Mouse (Mus musculus) lung, postnatal 0 days (tissue): Measurements from ENCODE around the gene Med13. TPM values are rescaled to one million over a fixed set of nuclear protein-coding genes. Genes with fewer than 3 reads are reported as not detected.

ENCODE experiments used
- ATAC-seq: fragments of 200-750 bp; cut with Nextera tagmentation; 2 replicates; pipeline ENCODE4 v1.8.0; 2017; ENCODE audit warnings: moderate library complexity
- DNase-seq: peaks from one replicate; pipeline ENCODE4 v3.0.0-alpha.2; 2016; ENCODE audit warnings: low spot score
- H3K27ac ChIP-seq: fragments of 300-500 bp; sonication (generic); 2 replicates; pipeline ENCODE4 v1.5.1; 2014; ENCODE audit warnings: antibody characterized with exemption, mild to moderate bottlenecking, low read length, mixed read lengths
- H3K27me3 ChIP-seq: fragments of 300-500 bp; sonication (generic); replicated peaks from 2 replicates; pipeline ENCODE4 v1.6.1; 2014; ENCODE audit warnings: low read length, mixed read lengths; ENCODE audit not compliant: insufficient read depth
- H3K36me3 ChIP-seq: fragments of 300-500 bp; sonication (generic); 2 replicates; pipeline ENCODE4 v1.6.1; 2014; ENCODE audit warnings: low read length, mixed read lengths; ENCODE audit not compliant: insufficient read depth
- H3K4me1 ChIP-seq: fragments of 300-500 bp; sonication (generic); 2 replicates; pipeline ENCODE4 v1.6.1; 2014; ENCODE audit warnings: antibody characterized with exemption, low read depth, low read length, mixed read lengths; ENCODE audit not compliant: insufficient read depth
- H3K4me2 ChIP-seq: fragments of 300-500 bp; sonication (generic); replicated peaks from 2 replicates; pipeline ENCODE4 v1.6.1; 2014; ENCODE audit warnings: low read depth, mild to moderate bottlenecking, low read length, moderate library complexity, mixed read lengths
- H3K4me3 ChIP-seq: fragments of 300-500 bp; sonication (generic); 2 replicates; pipeline ENCODE4 v1.5.1; 2014; ENCODE audit warnings: low read depth, low read length
- H3K9ac ChIP-seq: fragments of 300-500 bp; sonication (generic); replicated peaks from 2 replicates; pipeline ENCODE4 v1.6.1; 2014; ENCODE audit warnings: low read depth, mild to moderate bottlenecking
- H3K9me3 ChIP-seq: fragments of 300-500 bp; sonication (generic); 2 replicates; pipeline ENCODE4 v1.6.1; 2016; ENCODE audit warnings: low read length, mixed read lengths
- CTCF ChIP-seq: IDR thresholded peaks from 2 replicates; pipeline ENCODE4 v1.5.1; 2016; ENCODE audit warnings: antibody characterized with exemption, mild to moderate bottlenecking
- EP300 ChIP-seq: IDR thresholded peaks from 2 replicates; pipeline ENCODE4 v1.6.1; 2016; ENCODE audit warnings: antibody characterized with exemption, mild to moderate bottlenecking, control low read depth
- WGBS: fragments of 180-500 bp; shearing (Covaris S2); extraction: QIAGEN DNeasy Blood & Tissue Kit; methylation state at CpG from one replicate; pipeline ENCODE4 v1.1.7; 2014; 5-methylcytosine and 5-hydroxymethylcytosine counted together
- polyA plus RNA-seq: library from polyadenylated mRNA; unstranded; fragments of >200 nt; fragmentation: Nextera tagmentation; extraction: Ambion mirVana; gene quantifications from 2 replicates; pipeline ENCODE4 v1.2.1, GENCODE M21; 2015

The Med13 gene
- polyA plus RNA-seq, 1 experiment from 2014 or later, result 5.8 TPM

- ATAC-seq (peak; percentile 77), DNase-seq (peak; percentile 69)
- Histone ChIP-seq H3K4me1 (no peaks in the 10 kb centered on the region), H3K27ac (no peak overlapping the region), H3K4me3 (no peak overlapping the region), H3K9ac (no peak overlapping the region), H3K4me2 (no peak overlapping the region), H3K36me3 (no peaks in the 10 kb centered on the region), H3K27me3 (no peaks in the 10 kb centered on the region), H3K9me3 (no peaks in the 10 kb centered on the region)
- TF ChIP-seq CTCF (no peak), EP300 (no peak; the same call in 1 of the 2 replicates)
- WGBS, result 40% methylated on average over 5 of the region's 5 CpGs
Observed at GRCm38 (mm10) chr11:86381478-86382091, 24.2 kb upstream of the Med13 start.

DNA sequence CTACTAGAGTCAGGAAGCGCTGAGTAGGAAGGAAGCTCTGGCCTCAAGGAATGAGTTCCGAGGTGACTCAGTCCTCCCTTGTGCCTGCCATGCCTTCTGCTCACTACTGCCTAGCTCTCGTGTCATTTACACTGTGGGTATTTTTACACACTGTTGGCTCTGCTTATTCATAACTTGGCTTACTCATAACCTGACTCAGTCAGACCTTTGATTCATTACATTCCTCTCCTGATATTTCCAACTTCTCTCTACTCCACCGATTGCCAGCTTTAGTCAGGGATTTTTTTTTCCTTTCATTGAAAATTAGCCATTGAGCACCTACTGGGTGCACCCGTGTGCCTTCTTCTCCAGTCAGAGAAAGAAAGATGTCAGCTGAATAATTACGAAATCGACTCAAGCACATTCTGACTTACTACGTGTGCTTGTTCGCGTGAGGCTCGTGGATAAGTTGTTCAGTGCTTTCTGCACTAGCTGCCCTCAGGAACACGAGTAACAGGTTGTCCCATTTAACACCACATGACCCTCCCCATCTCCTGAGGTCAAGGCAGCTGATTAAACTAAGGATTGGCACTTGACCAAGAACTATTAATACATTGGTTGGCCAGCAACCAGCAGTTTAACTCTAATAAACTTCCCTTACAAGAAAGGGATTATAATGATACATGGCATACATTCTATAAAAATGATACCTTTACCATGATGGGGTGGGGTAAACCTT lies 23.3 kb upstream of the Med13 start:
- no peak overlapping the region for H3K27ac ChIP-seq
- H3K9ac ChIP-seq, result no peak overlapping the region
- no peaks in the 10 kb centered on the region for H3K4me1 ChIP-seq
- ATAC-seq (peak; percentile 39; the same call in 1 of the 2 replicates), DNase-seq (no peak)
- H3K4me2 ChIP-seq, result no peak overlapping the region
- TF ChIP-seq EP300 (0 out of 2 replicates have a peak, but pooled peaks have one; percentile 16), CTCF (no peak)
- H3K27me3 ChIP-seq, result no peaks in the 10 kb centered on the region
- no peak overlapping the region for H3K4me3 ChIP-seq
- H3K36me3 ChIP-seq, result no peaks in the 10 kb centered on the region
- 61% methylated on average over 12 of the region's 12 CpGs for WGBS
- no peaks in the 10 kb centered on the region for H3K9me3 ChIP-seq

GRCm38 (mm10) chr11:86378981-86379380 lies 21.6 kb upstream of the Med13 start:
- ATAC-seq, result no peak

GRCm38 (mm10) chr11:86377841-86378240 lies 20.4 kb upstream of the Med13 start:
- WGBS, result 83% methylated on average over 5 of the region's 5 CpGs
- Histone ChIP-seq H3K27ac (no peak overlapping the region), H3K4me3 (no peak overlapping the region), H3K9me3 (no peaks in the 10 kb centered on the region), H3K4me2 (no peak overlapping the region), H3K4me1 (no peaks in the 10 kb centered on the region), H3K9ac (no peak overlapping the region), H3K36me3 (no peaks in the 10 kb centered on the region), H3K27me3 (no peaks in the 10 kb centered on the region)
- DNase-seq (no peak), ATAC-seq (no peak)
- no peak for TF ChIP-seq CTCF
- TF ChIP-seq EP300, result no peak

More at GRCm38 (mm10) chr11:86378981-86379380, 21.6 kb upstream of the Med13 start:
- no peaks in the 10 kb centered on the region for H3K9me3 ChIP-seq
- WGBS, result 65% methylated on average over 4 of the region's 4 CpGs
- H3K4me1 ChIP-seq, result no peaks in the 10 kb centered on the region
- no peak overlapping the region for H3K4me2 ChIP-seq
- no peaks in the 10 kb centered on the region for H3K36me3 ChIP-seq
- no peak overlapping the region for H3K27ac ChIP-seq
- no peak for TF ChIP-seq EP300
- no peak for TF ChIP-seq CTCF
- no peak for DNase-seq
- H3K27me3 ChIP-seq, result no peaks in the 10 kb centered on the region
- no peak overlapping the region for H3K9ac ChIP-seq
- no peak overlapping the region for H3K4me3 ChIP-seq

- no peak for TF ChIP-seq EP300
- TF ChIP-seq CTCF, result no peak
- WGBS, result 60% methylated on average over 4 of the region's 4 CpGs
- H3K27ac ChIP-seq, result no peak overlapping the region
- ATAC-seq (no peak), DNase-seq (no peak)
- no peaks in the 10 kb centered on the region for H3K4me1 ChIP-seq
- no peak overlapping the region for H3K9ac ChIP-seq
- H3K4me2 ChIP-seq, result no peak overlapping the region
- H3K36me3 ChIP-seq, result no peaks in the 10 kb centered on the region
- H3K4me3 ChIP-seq, result no peak overlapping the region
- no peaks in the 10 kb centered on the region for H3K9me3 ChIP-seq
- H3K27me3 ChIP-seq, result no peaks in the 10 kb centered on the region
Observed at GRCm38 (mm10) chr11:86376707-86377106, 19.3 kb upstream of the Med13 start.

DNA sequence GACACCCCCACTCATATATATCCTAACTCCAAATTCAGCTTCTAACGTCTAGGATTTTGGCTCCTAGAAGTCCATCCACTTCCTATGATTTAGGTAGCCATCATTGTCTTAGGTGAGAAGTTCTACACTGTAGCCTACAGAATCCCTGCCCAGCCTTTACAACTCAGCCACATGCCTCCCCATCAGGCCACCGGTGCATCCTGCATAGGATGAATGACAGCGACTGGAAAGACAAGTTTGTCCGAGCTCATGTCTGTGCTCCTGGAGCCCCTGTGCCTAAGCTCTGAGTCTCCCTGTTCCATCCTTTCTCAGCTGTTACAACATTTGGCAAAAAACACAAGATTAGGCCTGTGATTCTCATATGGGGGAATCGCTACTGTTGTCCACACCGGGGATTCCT lies 17.7 kb upstream of the Med13 start:
- no peak overlapping the region for H3K9ac ChIP-seq
- no peaks in the 10 kb centered on the region for H3K4me1 ChIP-seq
- no peak overlapping the region for H3K27ac ChIP-seq
- H3K36me3 ChIP-seq, result no peaks in the 10 kb centered on the region
- DNase-seq, result no peak
- H3K9me3 ChIP-seq, result no peaks in the 10 kb centered on the region
- ATAC-seq, result no peak
- TF ChIP-seq CTCF (no peak), EP300 (no peak)
- no peak overlapping the region for H3K4me3 ChIP-seq
- H3K27me3 ChIP-seq, result no peaks in the 10 kb centered on the region
- WGBS, result 76% methylated on average over 6 of the region's 6 CpGs
- H3K4me2 ChIP-seq, result no peak overlapping the region
